Mouse (Mus musculus): ENCODE data around the gene Vmn2r88. TPM values are rescaled to one million over a fixed set of nuclear protein-coding genes. Genes with fewer than 3 reads are reported as not detected.

Vmn2r88 gene
- polyA plus RNA-seq, 1 experiment from 2014 or later: not detected

Other genes starting within 250 kb of the Vmn2r88 start
- gene Rnase2b, start 248.6 kb upstream of the Vmn2r88 start, polyA plus RNA-seq (2016; fragmentation: Nextera tagmentation; extraction: Ambion mirVana): not detected in 2 replicates
- gene Ang2, start 211.7 kb upstream of the Vmn2r88 start, polyA plus RNA-seq (2016; fragmentation: Nextera tagmentation; extraction: Ambion mirVana): not detected in 2 replicates
- gene Ear14, start 207.4 kb upstream of the Vmn2r88 start, polyA plus RNA-seq (2016; fragmentation: Nextera tagmentation; extraction: Ambion mirVana): not detected in 2 replicates
- gene Rnase2a, start 154.7 kb upstream of the Vmn2r88 start, polyA plus RNA-seq (2016; fragmentation: Nextera tagmentation; extraction: Ambion mirVana): not detected in 2 replicates
- gene Gm7247, start 49.1 kb upstream of the Vmn2r88 start, polyA plus RNA-seq (2016; fragmentation: Nextera tagmentation; extraction: Ambion mirVana): not detected in 2 replicates
- gene Vmn2r89, start 41.0 kb downstream of the Vmn2r88 start, polyA plus RNA-seq (2016; fragmentation: Nextera tagmentation; extraction: Ambion mirVana): not detected in 2 replicates
- gene Gm5622, start 142.0 kb downstream of the Vmn2r88 start, polyA plus RNA-seq (2016; fragmentation: Nextera tagmentation; extraction: Ambion mirVana): not detected in 2 replicates
- not detected in 2 replicates for gene Gm17175, start 163.2 kb downstream of the Vmn2r88 start, polyA plus RNA-seq (2016; fragmentation: Nextera tagmentation; extraction: Ambion mirVana)
- gene Gm17174, start 181.3 kb downstream of the Vmn2r88 start, polyA plus RNA-seq (2016; fragmentation: Nextera tagmentation; extraction: Ambion mirVana): not detected in 2 replicates
- gene Gm17078, start 200.5 kb downstream of the Vmn2r88 start, polyA plus RNA-seq (2016; fragmentation: Nextera tagmentation; extraction: Ambion mirVana): not detected in 2 replicates
- not detected in 2 replicates for gene Gm4181, start 224.8 kb downstream of the Vmn2r88 start, polyA plus RNA-seq (2016; fragmentation: Nextera tagmentation; extraction: Ambion mirVana)

Data from forebrain, embryonic 10.5 days (tissue).